In genomic region chr9:122311051-122311760, GRCm38 (mm10) we compare ENCODE assay signal across 8 mouse cellular contexts. TPM values are rescaled to one million over a fixed set of nuclear protein-coding genes. Genes with fewer than 3 reads are reported as not detected.
DNase-seq lines count a peak whose midpoint lies in the region; ATAC-seq and TF ChIP-seq lines count a peak whose summit lies in the region.

No protein-coding gene starts in this region.

- H3K36me3 ChIP-seq in embryonic facial prominence, embryonic 11.5 days (replicated peaks; ENCODE audit: control insufficient read depth, insufficient read depth, low read depth, low read length) = no peaks in the 10 kb centered on the region
- no peaks in the 10 kb centered on the region for H3K36me3 ChIP-seq in hindbrain, embryonic 14.5 days (replicated peaks; ENCODE audit: control insufficient read depth, insufficient read depth)
- H3K36me3 ChIP-seq in liver, embryonic 12.5 days = no peaks in the 10 kb centered on the region
- H3K36me3 ChIP-seq in stomach, embryonic 14.5 days (ENCODE audit: control insufficient read depth, insufficient read depth, low read length) = no peaks in the 10 kb centered on the region

- H3K27me3 ChIP-seq in embryonic facial prominence, embryonic 11.5 days (ENCODE audit: control insufficient read depth, insufficient read depth, low read length) = no peaks in the 10 kb centered on the region
- H3K27me3 ChIP-seq in hindbrain, embryonic 14.5 days (ENCODE audit: control insufficient read depth, insufficient read depth, low read length) = no peaks in the 10 kb centered on the region
- peaks cover 4% of the 10 kb centered on the region; the same call in 1 of the 2 replicates for H3K27me3 ChIP-seq in liver, embryonic 12.5 days (replicated peaks)
- H3K27me3 ChIP-seq in stomach, embryonic 14.5 days (ENCODE audit: control insufficient read depth, insufficient read depth, low read length) = no peaks in the 10 kb centered on the region

- peak overlapping the region; percentile 30 for H3K4me2 ChIP-seq in embryonic facial prominence, embryonic 11.5 days (ENCODE audit: low read depth, low read length)
- H3K4me2 ChIP-seq in hindbrain, embryonic 14.5 days (replicated peaks) = peak overlapping the region; percentile 57
- peak overlapping the region; percentile 68 for H3K4me2 ChIP-seq in liver, embryonic 12.5 days
- H3K4me2 ChIP-seq in stomach, embryonic 14.5 days (replicated peaks; ENCODE audit: low read depth, low read length) = peak overlapping the region; percentile 44

- peak overlapping the region; percentile 81 for H3K4me3 ChIP-seq in gastrocnemius, adult 2 months
- H3K4me3 ChIP-seq in embryonic facial prominence, embryonic 11.5 days (ENCODE audit: low read depth, low read length) = peak overlapping the region; percentile 17; the same call in 1 of the 2 replicates
- H3K4me3 ChIP-seq in hindbrain, embryonic 14.5 days (replicated peaks; ENCODE audit: low read length) = peak overlapping the region; percentile 30
- H3K4me3 ChIP-seq in liver, embryonic 12.5 days = peak overlapping the region; percentile 58
- peak overlapping the region; percentile 33 for H3K4me3 ChIP-seq in stomach, embryonic 14.5 days (ENCODE audit: low read depth, low read length)

- DNase-seq in gastrocnemius, adult 2 months = no peak
- no peak for DNase-seq in gastrocnemius, adult 18-20 months (ENCODE audit: low spot score)
- DNase-seq in embryonic facial prominence, embryonic 11.5 days (ENCODE audit: low spot score) = no peak
- DNase-seq in hindbrain, embryonic 14.5 days (ENCODE audit: low spot score) = no peak
- no peak for DNase-seq in frontal cortex, postnatal 10 days (ENCODE audit: low spot score in 2 of 2)

- no peaks in the 10 kb centered on the region; the same call in 1 of the 2 replicates for H3K4me1 ChIP-seq in embryonic facial prominence, embryonic 11.5 days (ENCODE audit: control insufficient read depth, insufficient read depth, low read length)
- peaks cover 9% of the 10 kb centered on the region; the same call in 1 of the 2 replicates for H3K4me1 ChIP-seq in hindbrain, embryonic 14.5 days (replicated peaks; ENCODE audit: control insufficient read depth, insufficient read depth, low read length)
- H3K4me1 ChIP-seq in liver, embryonic 12.5 days = peaks cover 43% of the 10 kb centered on the region
- H3K4me1 ChIP-seq in stomach, embryonic 14.5 days (ENCODE audit: control insufficient read depth, insufficient read depth, low read length) = 0 out of 2 replicates have a peak, but pooled peaks cover 3% of the 10 kb centered on the region

- peak overlapping the region; percentile 88 for H3K27ac ChIP-seq in gastrocnemius, adult 2 months
- no peak overlapping the region for H3K27ac ChIP-seq in embryonic facial prominence, embryonic 11.5 days (replicated peaks; ENCODE audit: low read depth, low read length)
- H3K27ac ChIP-seq in hindbrain, embryonic 14.5 days = peak overlapping the region; percentile 68
- H3K27ac ChIP-seq in liver, embryonic 12.5 days = no peak overlapping the region
- H3K27ac ChIP-seq in stomach, embryonic 14.5 days (ENCODE audit: low read length) = peak overlapping the region; percentile 44; the same call in 1 of the 2 replicates

- no peak for TF ChIP-seq CTCF in gastrocnemius, adult 2 months (IDR thresholded peaks at IDR 0.05)

- ATAC-seq in embryonic facial prominence, embryonic 11.5 days (replicated peaks; ENCODE audit: insufficient number of reproducible peaks, low FRiP score, low TSS enrichment, low read depth) = no peak; the same call in 1 of the 2 replicates
- no peak for ATAC-seq in hindbrain, embryonic 14.5 days (ENCODE audit: low FRiP score)
- ATAC-seq in liver, embryonic 12.5 days = no peak
- ATAC-seq in stomach, embryonic 14.5 days (ENCODE audit: insufficient number of reproducible peaks, insufficient read depth, low FRiP score, low read depth) = peak; percentile 23; the same call in 1 of the 2 replicates
- ATAC-seq in erythroid progenitor cell, adult 5-6 weeks (replicated peaks; ENCODE audit: low FRiP score, poor library complexity, severe bottlenecking) = no peak

- WGBS in embryonic facial prominence, embryonic 11.5 days = 69% methylated on average over 7 of the region's 7 CpGs
- 71% methylated on average over 7 of the region's 7 CpGs for WGBS in hindbrain, embryonic 14.5 days
- WGBS in liver, embryonic 12.5 days (ENCODE audit: insufficient replicate concordance) = 57% methylated on average over 7 of the region's 7 CpGs
- WGBS in stomach, embryonic 14.5 days = 58% methylated on average over 7 of the region's 7 CpGs

- H3K9me3 ChIP-seq in embryonic facial prominence, embryonic 11.5 days (replicated peaks; ENCODE audit: control insufficient read depth, low read length) = no peaks in the 10 kb centered on the region
- H3K9me3 ChIP-seq in hindbrain, embryonic 14.5 days (ENCODE audit: control insufficient read depth, low read length) = no peaks in the 10 kb centered on the region
- no peaks in the 10 kb centered on the region for H3K9me3 ChIP-seq in liver, embryonic 12.5 days (replicated peaks)
- H3K9me3 ChIP-seq in stomach, embryonic 14.5 days (ENCODE audit: control insufficient read depth, low read depth, low read length) = no peaks in the 10 kb centered on the region

- peak overlapping the region; percentile 38 for H3K9ac ChIP-seq in embryonic facial prominence, embryonic 11.5 days (replicated peaks; ENCODE audit: low read length)
- peak overlapping the region; percentile 55; the same call in 1 of the 2 replicates for H3K9ac ChIP-seq in hindbrain, embryonic 14.5 days
- peak overlapping the region; percentile 62 for H3K9ac ChIP-seq in liver, embryonic 12.5 days
- H3K9ac ChIP-seq in stomach, embryonic 14.5 days (replicated peaks; ENCODE audit: low read depth, low read length) = no peak overlapping the region; the same call in 1 of the 2 replicates

- intact Hi-C loops in gastrocnemius, adult 2 months (cut with DNase I) = no loop called here

RNA-seq across cellular contexts. Expression of gene Ano10, which starts 17.0 kb away (rescaled TPM):
- 10 to 100 TPM; 40.7 to 49.0 TPM for total RNA-seq in gastrocnemius, adult 2 months (2021)
- total RNA-seq in gastrocnemius, adult 18-20 months (2021) = 10 to 100 TPM; 42.8 to 45.3 TPM
- 35.2 and 40.1 TPM in 2 replicates for polyA plus RNA-seq in embryonic facial prominence, embryonic 11.5 days (2014; fragmentation: Nextera tagmentation; extraction: Ambion mirVana)
- polyA plus RNA-seq in hindbrain, embryonic 14.5 days (2014; fragmentation: Nextera tagmentation; extraction: Ambion mirVana) = 43.6 and 44.6 TPM in 2 replicates
- 10.9 and 11.2 TPM in 2 replicates for polyA plus RNA-seq in liver, embryonic 12.5 days (2016; fragmentation: Nextera tagmentation; extraction: Ambion mirVana)
- 46.0 and 47.4 TPM in 2 replicates for polyA plus RNA-seq in stomach, embryonic 14.5 days (2014; fragmentation: Nextera tagmentation; extraction: Ambion mirVana)
- total RNA-seq in erythroid progenitor cell, adult 5-6 weeks (2015; ENCODE audit: low replicate concordance) = 7.9 and 28.1 TPM in 2 replicates
- 3.1 and 5.1 TPM in 2 replicates for total RNA-seq in erythroid progenitor cell, adult 5-6 weeks (2017; ENCODE audit: low replicate concordance)

RNA-seq across cellular contexts. Expression of gene Abhd5, which starts 40.2 kb away (rescaled TPM):
- total RNA-seq in gastrocnemius, adult 2 months (2021) = 10 to 100 TPM; 41.2 to 53.5 TPM
- 10 to 100 TPM; 46.7 to 48.2 TPM for total RNA-seq in gastrocnemius, adult 18-20 months (2021)
- polyA plus RNA-seq in embryonic facial prominence, embryonic 11.5 days (2014; fragmentation: Nextera tagmentation; extraction: Ambion mirVana) = 28.9 and 29.2 TPM in 2 replicates
- 25.5 and 29.9 TPM in 2 replicates for polyA plus RNA-seq in hindbrain, embryonic 14.5 days (2014; fragmentation: Nextera tagmentation; extraction: Ambion mirVana)
- polyA plus RNA-seq in liver, embryonic 12.5 days (2016; fragmentation: Nextera tagmentation; extraction: Ambion mirVana) = 21.1 and 21.2 TPM in 2 replicates
- polyA plus RNA-seq in stomach, embryonic 14.5 days (2014; fragmentation: Nextera tagmentation; extraction: Ambion mirVana) = 23.8 and 24.6 TPM in 2 replicates
- total RNA-seq in erythroid progenitor cell, adult 5-6 weeks (2015; ENCODE audit: low replicate concordance) = 49.9 and 50.5 TPM in 2 replicates
- 48.6 and 49.9 TPM in 2 replicates for total RNA-seq in erythroid progenitor cell, adult 5-6 weeks (2017; ENCODE audit: low replicate concordance)

Comparison
In these comparisons a context has a peak if more than half of its experiments do, and no peak if none do; other contexts are left out.
1. H3K27ac ChIP-seq: peak in gastrocnemius, adult 2 months (single experiment), hindbrain, embryonic 14.5 days (single experiment) and stomach, embryonic 14.5 days (single experiment); none in embryonic facial prominence, embryonic 11.5 days (single experiment) and liver, embryonic 12.5 days (single experiment).
2. H3K4me3 ChIP-seq: peak in every context shown above with its lines; median percentile 81 in gastrocnemius, adult 2 months; 58 in liver, embryonic 12.5 days; 33 in stomach, embryonic 14.5 days; 30 in hindbrain, embryonic 14.5 days; 17 in embryonic facial prominence, embryonic 11.5 days.
3. Peak in every context shown above with its lines, with median percentiles within 50 percentile points of each other: H3K4me2 ChIP-seq.